Comparison of ENCODE assay signal across 33 mouse cellular contexts in the genomic region with DNA sequence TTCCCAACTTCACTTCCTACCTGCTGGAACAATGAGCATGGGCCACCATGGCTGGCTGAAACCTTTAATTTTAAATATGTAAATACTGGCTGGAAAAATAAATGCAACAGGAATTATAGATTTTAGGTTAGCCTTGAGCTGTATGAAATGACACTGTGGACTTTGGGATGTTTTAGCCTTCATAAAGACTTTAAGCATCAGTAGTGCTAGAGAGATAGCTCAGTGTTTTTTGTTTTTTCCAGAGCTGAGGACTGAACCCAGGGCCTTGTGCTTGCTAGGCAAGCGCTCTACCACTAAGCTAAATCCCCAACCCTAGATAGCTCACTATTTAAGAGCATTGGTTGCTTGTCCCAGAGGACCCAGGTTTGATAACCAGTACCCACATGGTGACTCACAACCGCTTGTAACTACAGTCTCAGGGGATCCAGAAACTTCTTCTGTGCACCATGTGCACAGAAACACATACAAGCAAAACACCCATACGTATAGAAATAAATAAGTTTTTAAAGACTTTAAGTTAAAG. TPM values are rescaled to one million over a fixed set of nuclear protein-coding genes. Genes with fewer than 3 reads are reported as not detected.
"Had no signal": no experiment of that assay in that cellular context is flagged by ENCODE, and none has a peak within 500 bp of the region (broad histone marks: within the 10 kb centered on the region; RNA-seq: fewer than 3 reads in every experiment).

No protein-coding gene starts in this region.

- ATAC-seq: hindbrain, embryonic 16.5 days; inflammation-experienced regulatory T-cells, adult 6 months; intestine, embryonic 15.5 days; intestine, postnatal 0 days; liver, postnatal 0 days had no signal

- H3K9ac ChIP-seq: heart, embryonic 12.5 days; hindbrain, embryonic 12.5 days; hindbrain, embryonic 14.5 days; intestine, embryonic 15.5 days; limb, embryonic 12.5 days; liver, embryonic 13.5 days; liver, embryonic 15.5 days; liver, postnatal 0 days had no signal

- H3K9me3 ChIP-seq: heart, embryonic 10.5 days; heart, embryonic 12.5 days; hindbrain, embryonic 10.5 days; hindbrain, embryonic 12.5 days; intestine, embryonic 15.5 days; limb, embryonic 10.5 days; limb, embryonic 12.5 days; liver, embryonic 13.5 days; liver, embryonic 15.5 days had no signal

- H3K4me1 ChIP-seq: heart, embryonic 10.5 days; heart, embryonic 12.5 days; hindbrain, embryonic 10.5 days; hindbrain, embryonic 12.5 days; intestine, embryonic 15.5 days; limb, embryonic 10.5 days; limb, embryonic 12.5 days; liver, embryonic 15.5 days had no signal

- H3K27ac ChIP-seq: gastrocnemius, adult 2 months; heart, embryonic 10.5 days; hindbrain, embryonic 10.5 days; hindbrain, embryonic 12.5 days; hindbrain, embryonic 14.5 days; intestine, embryonic 15.5 days; layer of hippocampus, adult 2 months; left cerebral cortex, adult 2 months; limb, embryonic 10.5 days; limb, embryonic 12.5 days; liver, embryonic 13.5 days; liver, embryonic 15.5 days had no signal

- H3K4me3 ChIP-seq: gastrocnemius, adult 2 months; heart, embryonic 10.5 days; heart, embryonic 12.5 days; hindbrain, embryonic 10.5 days; hindbrain, embryonic 12.5 days; intestine, embryonic 15.5 days; layer of hippocampus, adult 2 months; left cerebral cortex, adult 2 months; limb, embryonic 10.5 days; limb, embryonic 12.5 days; liver, embryonic 13.5 days; liver, embryonic 15.5 days had no signal

- H3K36me3 ChIP-seq: heart, embryonic 10.5 days; heart, embryonic 12.5 days; hindbrain, embryonic 10.5 days; hindbrain, embryonic 12.5 days; intestine, embryonic 15.5 days; limb, embryonic 10.5 days; limb, embryonic 12.5 days; liver, embryonic 13.5 days; liver, embryonic 15.5 days had no signal

- DNase-seq: gastrocnemius, adult 2 months; gastrocnemius, postnatal 10 days; gastrocnemius, postnatal 25 days; heart, adult 18-20 months; heart, postnatal 10 days; heart, postnatal 4 days; liver; liver, embryonic 13.5 days; liver, postnatal 0 days had no signal

- H3K4me2 ChIP-seq: heart, embryonic 12.5 days; hindbrain, embryonic 12.5 days; hindbrain, embryonic 14.5 days; intestine, embryonic 15.5 days; limb, embryonic 12.5 days; liver, embryonic 11.5 days; liver, embryonic 13.5 days; liver, embryonic 15.5 days had no signal

- H3K27me3 ChIP-seq: heart, embryonic 12.5 days; hindbrain, embryonic 12.5 days; intestine, embryonic 15.5 days; limb, embryonic 12.5 days; liver, embryonic 13.5 days; liver, embryonic 15.5 days had no signal

RNA-seq across cellular contexts. Expression of gene Rnf183, which starts 2.3 kb away (rescaled TPM):
- total RNA-seq: gastrocnemius, adult 2 months; gastrocnemius, postnatal 10 days; gastrocnemius, postnatal 25 days; gastrocnemius, postnatal 4 days; granulocyte monocyte progenitor cell, adult 5-6 weeks; heart, adult 18-20 months; heart, adult 8-10 months; heart, postnatal 10 days; heart, postnatal 25 days; heart, postnatal 4 days; layer of hippocampus, adult 2 months; layer of hippocampus, postnatal 10 days; layer of hippocampus, postnatal 25 days; left cerebral cortex, adult 2 months; left cerebral cortex, postnatal 14 days; left cerebral cortex, postnatal 36 days had no signal
- polyA plus RNA-seq: heart, embryonic 10.5 days; heart, embryonic 12.5 days; heart, embryonic 14.5 days; hindbrain, embryonic 10.5 days; hindbrain, embryonic 12.5 days; hindbrain, embryonic 14.5 days; inflammation-experienced regulatory T-cells, adult 6 months; intestine, embryonic 15.5 days; limb, embryonic 10.5 days; limb, embryonic 12.5 days; liver, embryonic 11.5 days; liver, embryonic 13.5 days; liver, embryonic 15.5 days; liver, postnatal 0 days had no signal

RNA-seq across cellular contexts. Expression of gene Wdr31, which starts 33.4 kb away (rescaled TPM):
- total RNA-seq: gastrocnemius, postnatal 25 days had no signal

RNA-seq across cellular contexts. Expression of gene Bspry, which starts 42.5 kb away (rescaled TPM):
- total RNA-seq: gastrocnemius, adult 2 months; granulocyte monocyte progenitor cell, adult 5-6 weeks; heart, postnatal 25 days; heart, postnatal 4 days had no signal
